8 mouse cellular contexts compared by ENCODE assay signal in the genomic region with DNA sequence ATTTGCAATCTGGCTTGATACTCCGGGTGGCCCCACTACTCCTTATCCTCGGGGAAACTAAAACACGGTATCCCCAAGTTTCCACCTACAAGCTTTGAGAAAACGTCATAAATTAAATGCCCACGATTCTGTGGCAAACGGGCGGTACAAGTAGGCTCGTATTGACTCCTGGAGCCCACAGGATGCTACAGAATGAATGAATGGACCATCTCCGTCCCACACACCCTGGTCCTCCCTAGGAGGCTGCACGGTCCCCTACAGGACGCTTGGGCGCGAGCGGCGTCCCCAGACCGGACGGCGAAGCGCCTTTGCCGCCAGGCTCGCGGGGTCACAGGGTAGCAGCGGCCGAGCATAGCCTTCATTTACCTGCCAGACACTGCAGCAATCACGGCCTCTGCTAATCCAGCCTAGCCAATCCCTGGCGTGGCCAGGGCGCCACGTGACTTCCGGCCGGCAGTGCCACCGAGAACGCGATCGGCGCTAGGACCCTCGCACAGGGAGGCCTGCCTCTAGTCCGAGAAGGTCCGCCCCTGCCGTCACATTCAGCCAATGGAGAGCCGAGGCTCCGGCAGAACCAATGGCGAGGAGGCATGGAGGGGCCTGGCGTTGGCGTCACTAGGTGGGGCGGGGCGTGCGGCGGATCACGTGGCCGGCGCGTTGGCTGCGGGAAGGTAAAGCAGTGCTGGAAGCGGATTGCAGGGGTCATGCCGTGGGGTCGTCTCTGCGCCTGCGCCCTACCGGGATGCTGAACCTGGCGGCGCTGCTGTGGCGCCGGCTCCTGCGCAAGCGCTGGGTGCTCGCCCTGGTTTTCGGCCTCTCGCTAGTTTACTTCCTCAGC. TPM values are rescaled to one million over a fixed set of nuclear protein-coding genes. Genes with fewer than 3 reads are reported as not detected.
DNase-seq lines count a peak whose midpoint lies in the region; ATAC-seq lines count a peak whose summit lies in the region.

A gene (minus strand): TSS at position 511 of the 838 bp plus-strand sequence.
A gene (plus strand): TSS at position 622 of the 838 bp plus-strand sequence.

- peak within 1 kb of the TSS; percentile 87 for H3K4me2 ChIP-seq in hindbrain, embryonic 16.5 days (ENCODE audit: low read length)

- no peaks in the 10 kb centered on the region for H3K27me3 ChIP-seq in hindbrain, embryonic 16.5 days (replicated peaks; ENCODE audit: control insufficient read depth, insufficient read depth, low read length)

- peaks cover 11% of the 10 kb centered on the region; the same call in 1 of the 2 replicates for H3K79me2 ChIP-seq in macrophage (ENCODE audit: inconsistent target)

- ATAC-seq in hindbrain, embryonic 16.5 days: peak; percentile 100

- H3K27ac ChIP-seq in hindbrain, embryonic 16.5 days (ENCODE audit: low read depth, low read length): peak within 1 kb of the TSS; percentile 89
- no peak within 1 kb of the TSS; the same call in 1 of the 2 replicates for H3K27ac ChIP-seq in macrophage

- H3K9me3 ChIP-seq in hindbrain, embryonic 16.5 days (ENCODE audit: control insufficient read depth, low read length): no peaks in the 10 kb centered on the region

- DNase-seq in WW6 (ENCODE audit: low read depth, low spot score): peak; percentile 96
- DNase-seq in cerebellum, postnatal 4 days (ENCODE audit: low spot score in 2 of 2): peak; percentile 98 to 99
- peak; percentile 100 for DNase-seq in gastrocnemius, adult 18-20 months (ENCODE audit: low spot score)
- DNase-seq in left cerebral cortex, adult 18-20 months (ENCODE audit: low spot score in 2 of 2): peak; percentile 100
- DNase-seq in right cerebral cortex, adult 18-20 months: peak; percentile 100
- DNase-seq in urinary bladder, postnatal 10 days (ENCODE audit: low spot score): peak; percentile 99

- peaks cover 19% of the 10 kb centered on the region for H3K4me1 ChIP-seq in hindbrain, embryonic 16.5 days (ENCODE audit: control insufficient read depth, insufficient read depth, low read depth, low read length)

- peak within 1 kb of the TSS; percentile 78 for H3K4me3 ChIP-seq in hindbrain, embryonic 16.5 days (ENCODE audit: low read length)
- H3K4me3 ChIP-seq in macrophage (ENCODE audit: inconsistent target): peak within 1 kb of the TSS; percentile 87

- H3K36me3 ChIP-seq in hindbrain, embryonic 16.5 days (ENCODE audit: control insufficient read depth, insufficient read depth, low read length): peaks cover 2% of the 10 kb centered on the region; the same call in 1 of the 2 replicates
- no peaks in the 10 kb centered on the region for H3K36me3 ChIP-seq in macrophage (ENCODE audit: inconsistent target)

- under 1% methylated on average over 68 of the region's 68 CpGs for WGBS in hindbrain, embryonic 16.5 days
- under 1% methylated on average over 68 of the region's 68 CpGs for WGBS in macrophage (ENCODE audit: missing documents)

- H3K9ac ChIP-seq in hindbrain, embryonic 16.5 days (ENCODE audit: low read depth, low read length): peak within 1 kb of the TSS; percentile 80

RNA-seq across cellular contexts. Expression of the first gene that starts in this region (rescaled TPM):
- total RNA-seq in gastrocnemius, adult 18-20 months (2021): 1 to 10 TPM in 1 of 2 experiments, under 1 TPM in 1; 0.90 to 1.6 TPM
- 9.2 and 10.8 TPM in 2 replicates for polyA plus RNA-seq in hindbrain, embryonic 16.5 days (2015; fragmentation: Nextera tagmentation; extraction: Ambion mirVana)
- 10 to 100 TPM; 71.8 to 72.7 TPM for total RNA-seq in left cerebral cortex, adult 18-20 months (2021)
- total RNA-seq in macrophage (2018; cell fraction: chromatin; rRNA removed): 10 to 100 TPM in 17 of 26 experiments, 1 to 10 TPM in 9; 1.7 to 35.5 (median 12.4) TPM
- total RNA-seq in macrophage (2018; cell fraction: cytosol; rRNA removed): 1 to 10 TPM in 16 of 26 experiments, under 1 TPM in 10; 0.35 to 3.1 (median 1.1) TPM
- 10 to 100 TPM in 4 of 26 experiments, 1 to 10 TPM in 20, under 1 TPM in 2; 0.75 to 18.2 (median 4.8) TPM for total RNA-seq in macrophage (2018; cell fraction: nucleus; rRNA removed)
- 0.63 to 1.3 TPM (median 0.76 TPM) in 3 replicates for polyA plus RNA-seq in macrophage (2018)

RNA-seq across cellular contexts. Expression of the second gene that starts in this region (rescaled TPM):
- total RNA-seq in gastrocnemius, adult 18-20 months (2021): 1 to 10 TPM; 3.6 to 4.7 TPM
- 18.0 and 18.1 TPM in 2 replicates for polyA plus RNA-seq in hindbrain, embryonic 16.5 days (2015; fragmentation: Nextera tagmentation; extraction: Ambion mirVana)
- 10 to 100 TPM; 13.7 to 14.0 TPM for total RNA-seq in left cerebral cortex, adult 18-20 months (2021)
- 1 to 10 TPM; 1.2 to 7.8 (median 3.6) TPM for total RNA-seq in macrophage (2018; cell fraction: chromatin; rRNA removed)
- total RNA-seq in macrophage (2018; cell fraction: cytosol; rRNA removed): 1 to 10 TPM; 2.0 to 9.2 (median 6.2) TPM
- 10 to 100 TPM in 4 of 26 experiments, 1 to 10 TPM in 22; 1.6 to 11.4 (median 6.6) TPM for total RNA-seq in macrophage (2018; cell fraction: nucleus; rRNA removed)
- polyA plus RNA-seq in macrophage (2018): 4.2 to 5.3 TPM (median 4.9 TPM) in 3 replicates

Comparison
In these comparisons a context has a peak if more than half of its experiments do, and no peak if none do; other contexts are left out.
1. RNA of the first gene that starts in this region (total RNA-seq): 71.8 to 72.7 TPM in left cerebral cortex, adult 18-20 months; 0.90 to 1.6 TPM in gastrocnemius, adult 18-20 months; every median in the first group is over 10 times any median in the second.
2. Peak in every context shown above with its lines, with median percentiles within 50 percentile points of each other: DNase-seq.